Mouse (Mus musculus) neural tube, embryonic 11.5 days (tissue): ENCODE measurements at regions not wholly inside any gene's neighbourhood (a gene's known extent, or its start where the extent isn't known, plus 50 kb on each side); places are given as distances from the start of the nearest gene placed in this dataset.
A peak's percentile ranks its signal among the peaks of the same experiment; 100 is the strongest.

Experiments used
- ATAC-seq: fragments of 200-750 bp; cut with Nextera tagmentation; 2 replicates; pipeline ENCODE4 v1.8.0; 2017; ENCODE audit warnings: moderate number of reproducible peaks, mild to moderate bottlenecking, moderate TSS enrichment, moderate library complexity; ENCODE audit not compliant: insufficient read depth, low FRiP score, low TSS enrichment
- DNase-seq: peaks from one replicate; pipeline ENCODE4 v3.0.0-alpha.2; 2015; ENCODE audit warnings: low spot score
- H3K27ac ChIP-seq: fragments of 300-500 bp; sonication (generic); 2 replicates; pipeline ENCODE4 v1.5.1; 2014; ENCODE audit warnings: low read depth, mild to moderate bottlenecking, low read length
- H3K27me3 ChIP-seq: fragments of 300-500 bp; sonication (generic); 2 replicates; pipeline ENCODE4 v1.6.1; 2014; ENCODE audit warnings: mild to moderate bottlenecking, low read length, mixed read lengths; ENCODE audit not compliant: control insufficient read depth, insufficient read depth
- H3K36me3 ChIP-seq: fragments of 300-500 bp; sonication (generic); 2 replicates; pipeline ENCODE4 v1.6.1; 2014; ENCODE audit warnings: mild to moderate bottlenecking, low read length, moderate library complexity, mixed read lengths; ENCODE audit not compliant: control insufficient read depth, insufficient read depth
- H3K4me1 ChIP-seq: fragments of 300-500 bp; sonication (generic); 2 replicates; pipeline ENCODE4 v1.6.1; 2014; ENCODE audit warnings: low read length, mixed read lengths; ENCODE audit not compliant: control insufficient read depth, insufficient read depth
- H3K4me2 ChIP-seq: fragments of 300-500 bp; sonication (generic); 2 replicates; pipeline ENCODE4 v1.6.1; 2014; ENCODE audit warnings: low read depth, mild to moderate bottlenecking, moderate library complexity
- H3K4me3 ChIP-seq: fragments of 300-500 bp; sonication (generic); 2 replicates; pipeline ENCODE4 v1.5.1; 2014; ENCODE audit warnings: low read depth, low read length
- H3K9ac ChIP-seq: fragments of 300-500 bp; sonication (generic); 2 replicates; pipeline ENCODE4 v1.6.1; 2014; ENCODE audit warnings: mild to moderate bottlenecking, low read length
- H3K9me3 ChIP-seq: fragments of 300-500 bp; sonication (generic); 2 replicates; pipeline ENCODE4 v1.6.1; 2016; ENCODE audit warnings: low read length; ENCODE audit not compliant: control insufficient read depth
- WGBS: fragments of 180-500 bp; shearing (Covaris S2); extraction: QIAGEN DNeasy Blood & Tissue Kit; methylation state at CpG from one replicate; pipeline ENCODE4 v1.1.7; 2014; 5-methylcytosine and 5-hydroxymethylcytosine counted together

- ATAC-seq, result 0 out of 2 replicates have a peak, but pooled peaks have one; percentile 41
- DNase-seq, result peak; percentile 35
- Histone ChIP-seq H3K4me1 (no peaks in the 10 kb centered on the region), H3K9ac (no peak overlapping the region), H3K4me2 (no peak overlapping the region), H3K27me3 (peaks cover 13% of the 10 kb centered on the region; the same call in 1 of the 2 replicates), H3K9me3 (no peaks in the 10 kb centered on the region), H3K36me3 (no peaks in the 10 kb centered on the region), H3K27ac (no peak overlapping the region), H3K4me3 (no peak overlapping the region)
- 1% methylated on average over 6 of the region's 6 CpGs for WGBS
Measured at GRCm38 (mm10) chr2:159069180-159069579, 274.6 kb downstream of the Dhx35 start.

DNA sequence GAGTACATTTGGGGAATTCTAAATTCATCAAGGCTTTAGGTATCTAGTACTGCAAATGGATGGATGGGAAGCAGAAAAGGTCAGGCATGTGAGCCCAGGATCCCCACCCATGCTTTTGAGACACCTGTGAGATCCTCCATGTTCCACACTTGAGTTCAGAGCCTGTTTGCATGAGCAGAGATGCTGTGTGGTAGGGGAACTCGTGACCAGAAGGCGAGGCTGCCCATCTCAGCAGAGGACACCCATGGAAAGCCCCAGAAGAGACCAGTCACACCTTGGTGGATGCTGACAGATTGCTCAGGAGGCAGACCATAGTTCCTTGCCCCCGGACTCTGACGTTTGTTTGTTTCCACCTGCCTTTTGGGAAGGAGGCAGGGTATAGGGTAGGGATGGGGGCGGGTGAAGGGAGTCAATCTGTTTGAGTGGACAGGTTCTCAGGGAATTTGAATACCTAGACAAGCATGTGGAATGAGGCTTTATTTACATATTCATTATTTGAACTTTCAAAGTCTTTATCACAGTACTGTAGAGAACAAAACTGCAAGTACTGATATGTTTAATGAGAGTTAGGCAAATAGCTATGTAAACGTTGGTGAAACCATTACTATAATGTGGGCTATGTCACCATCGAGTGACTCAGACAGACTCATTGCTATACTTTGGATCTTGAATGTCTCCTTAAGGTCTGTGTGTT lies 278.5 kb downstream of the Dhx35 start:
- peaks cover 8% of the 10 kb centered on the region; the same call in 1 of the 2 replicates for H3K27me3 ChIP-seq
- no peak overlapping the region for H3K4me2 ChIP-seq
- ATAC-seq (no peak), DNase-seq (no peak)
- no peaks in the 10 kb centered on the region for H3K4me1 ChIP-seq
- 84% methylated on average over 7 of the region's 7 CpGs for WGBS
- no peak overlapping the region for H3K9ac ChIP-seq
- no peaks in the 10 kb centered on the region for H3K36me3 ChIP-seq
- no peak overlapping the region for H3K4me3 ChIP-seq
- no peaks in the 10 kb centered on the region for H3K9me3 ChIP-seq
- no peak overlapping the region for H3K27ac ChIP-seq

DNA sequence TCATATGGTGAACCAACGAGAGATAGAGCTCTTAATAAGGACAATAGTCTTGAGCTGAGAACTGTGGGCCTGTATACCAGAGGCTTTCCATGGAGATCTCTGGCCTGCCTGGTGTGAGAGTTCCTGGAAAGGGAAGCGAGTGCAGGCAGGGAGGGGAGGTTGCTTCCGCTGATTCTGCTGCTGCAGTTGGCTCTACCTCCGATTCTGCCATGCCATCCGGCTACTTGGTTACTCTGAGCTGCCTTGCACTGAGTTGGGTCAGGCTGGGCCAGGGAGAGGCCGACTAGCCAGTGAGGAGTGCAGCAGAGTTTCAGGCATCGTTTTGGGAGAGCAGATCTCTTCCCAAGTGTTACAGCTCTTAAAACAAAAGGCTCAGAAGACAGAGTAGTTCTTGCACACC lies 285.2 kb downstream of the Dhx35 start:
- Histone ChIP-seq H3K27me3 (no peaks in the 10 kb centered on the region), H3K27ac (no peak overlapping the region), H3K9me3 (no peaks in the 10 kb centered on the region), H3K36me3 (no peaks in the 10 kb centered on the region), H3K4me3 (no peak overlapping the region), H3K9ac (no peak overlapping the region), H3K4me1 (no peaks in the 10 kb centered on the region), H3K4me2 (no peak overlapping the region)
- DNase-seq (no peak), ATAC-seq (no peak)
- 76% methylated on average over 7 of the region's 7 CpGs for WGBS

DNA sequence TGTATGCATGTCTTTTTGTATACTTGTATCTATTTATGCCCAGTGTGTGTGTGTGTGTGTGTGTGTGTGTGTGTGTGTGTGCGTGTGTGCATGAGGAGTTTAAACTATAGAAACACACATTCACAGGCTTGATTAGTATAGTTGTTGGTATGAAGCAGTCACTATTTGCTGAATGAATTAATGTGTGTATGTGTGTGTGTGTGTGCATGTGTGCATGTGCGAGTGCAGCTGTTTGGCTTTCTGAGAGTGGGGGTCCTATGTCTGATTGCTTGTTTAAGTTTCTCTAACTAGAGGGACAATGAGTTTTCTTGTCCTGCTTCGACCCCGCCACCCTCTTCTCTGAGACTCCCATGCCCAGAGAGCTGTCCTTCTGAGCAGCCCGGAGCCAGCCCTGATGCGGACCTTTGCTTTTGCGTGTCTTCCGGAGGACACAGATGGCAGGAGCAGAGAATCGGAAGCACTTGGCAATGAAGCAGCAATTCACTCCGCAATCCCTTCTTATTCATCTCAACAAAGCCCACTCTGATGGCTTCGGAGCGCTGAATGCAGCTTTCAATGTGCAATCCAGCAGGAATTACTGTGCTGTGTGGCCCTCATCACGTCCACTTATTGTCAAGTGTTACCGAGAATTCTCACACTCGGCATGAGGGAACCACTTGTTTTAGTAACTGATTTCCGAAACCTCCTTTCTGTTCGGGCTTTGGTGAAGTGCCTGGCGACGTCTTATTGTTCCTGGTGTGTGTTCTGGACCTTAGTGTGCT lies 286.4 kb downstream of the Dhx35 start:
- Histone ChIP-seq H3K36me3 (no peaks in the 10 kb centered on the region), H3K9ac (no peak overlapping the region), H3K4me2 (no peak overlapping the region), H3K27me3 (no peaks in the 10 kb centered on the region), H3K4me3 (no peak overlapping the region), H3K9me3 (no peaks in the 10 kb centered on the region), H3K4me1 (no peaks in the 10 kb centered on the region), H3K27ac (no peak overlapping the region)
- ATAC-seq (no peak), DNase-seq (no peak)
- WGBS, result 74% methylated on average over 19 of the region's 19 CpGs

DNA sequence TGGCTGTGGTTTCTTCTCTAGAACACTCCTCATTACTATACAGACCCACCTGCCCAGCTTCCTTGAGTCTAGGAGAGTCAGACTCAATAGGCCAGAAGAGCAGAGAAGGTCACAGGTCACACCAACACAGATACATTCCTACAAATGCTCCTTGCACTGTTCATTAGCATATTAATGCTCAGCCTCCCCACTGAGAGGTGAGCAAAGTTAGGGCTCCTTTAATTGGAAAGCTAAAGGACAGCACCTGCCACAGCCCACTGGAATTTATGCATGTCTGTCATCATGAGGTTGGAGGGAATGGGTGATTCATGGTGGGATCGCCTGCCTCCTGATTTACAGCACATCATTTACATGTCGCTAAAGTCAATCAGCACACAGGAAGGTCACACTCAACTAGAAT lies 292.2 kb downstream of the Dhx35 start:
- Histone ChIP-seq H3K9me3 (no peaks in the 10 kb centered on the region), H3K4me1 (no peaks in the 10 kb centered on the region), H3K27me3 (no peaks in the 10 kb centered on the region), H3K9ac (no peak overlapping the region), H3K4me3 (no peak overlapping the region), H3K36me3 (no peaks in the 10 kb centered on the region), H3K4me2 (no peak overlapping the region), H3K27ac (no peak overlapping the region)
- ATAC-seq (no peak), DNase-seq (no peak)
- 62% methylated on average over 2 of the region's 2 CpGs for WGBS

GRCm38 (mm10) chr2:159088196-159088595 lies 293.6 kb downstream of the Dhx35 start:
- DNase-seq, result no peak
- Histone ChIP-seq H3K4me2 (no peak overlapping the region), H3K27ac (no peak overlapping the region), H3K9me3 (no peaks in the 10 kb centered on the region), H3K36me3 (no peaks in the 10 kb centered on the region), H3K9ac (no peak overlapping the region), H3K27me3 (no peaks in the 10 kb centered on the region), H3K4me1 (no peaks in the 10 kb centered on the region), H3K4me3 (no peak overlapping the region)
- 89% methylated on average over 4 of the region's 4 CpGs for WGBS
- no peak for ATAC-seq

DNA sequence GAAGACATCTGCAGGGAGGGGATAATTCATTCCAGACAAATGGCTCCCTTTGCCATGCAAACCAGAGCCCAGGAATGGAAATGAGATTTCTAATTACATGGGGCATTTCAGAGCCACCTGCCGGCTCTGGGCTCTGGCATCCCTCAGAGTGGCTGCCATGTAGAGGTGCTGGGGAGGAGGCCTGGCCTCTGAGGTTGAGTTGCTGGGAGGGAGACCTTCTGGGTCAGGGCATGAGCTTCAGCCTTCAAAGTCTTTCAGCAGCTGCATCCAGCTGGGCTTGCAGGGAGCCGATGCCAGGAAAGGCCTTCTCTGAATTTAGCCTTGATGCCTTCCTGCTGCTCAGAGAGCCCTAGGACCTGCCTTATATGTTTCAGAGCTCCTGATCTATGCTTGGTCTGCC lies 302.1 kb downstream of the Dhx35 start:
- Histone ChIP-seq H3K4me1 (no peaks in the 10 kb centered on the region), H3K9me3 (no peaks in the 10 kb centered on the region), H3K9ac (no peak overlapping the region), H3K27me3 (no peaks in the 10 kb centered on the region), H3K36me3 (no peaks in the 10 kb centered on the region), H3K27ac (no peak overlapping the region), H3K4me3 (no peak overlapping the region), H3K4me2 (no peak overlapping the region)
- ATAC-seq (no peak), DNase-seq (no peak)
- WGBS, result 22% methylated on average over 2 of the region's 2 CpGs

GRCm38 (mm10) chr2:159134042-159134441 lies 339.4 kb downstream of the Dhx35 start:
- H3K9ac ChIP-seq, result no peak overlapping the region
- H3K36me3 ChIP-seq, result no peaks in the 10 kb centered on the region
- no peaks in the 10 kb centered on the region for H3K9me3 ChIP-seq
- DNase-seq (no peak), ATAC-seq (no peak)
- 67% methylated on average over 6 of the region's 6 CpGs for WGBS
- H3K4me3 ChIP-seq, result no peak overlapping the region
- no peaks in the 10 kb centered on the region for H3K27me3 ChIP-seq
- H3K4me2 ChIP-seq, result no peak overlapping the region
- H3K4me1 ChIP-seq, result no peaks in the 10 kb centered on the region
- no peak overlapping the region for H3K27ac ChIP-seq

DNA sequence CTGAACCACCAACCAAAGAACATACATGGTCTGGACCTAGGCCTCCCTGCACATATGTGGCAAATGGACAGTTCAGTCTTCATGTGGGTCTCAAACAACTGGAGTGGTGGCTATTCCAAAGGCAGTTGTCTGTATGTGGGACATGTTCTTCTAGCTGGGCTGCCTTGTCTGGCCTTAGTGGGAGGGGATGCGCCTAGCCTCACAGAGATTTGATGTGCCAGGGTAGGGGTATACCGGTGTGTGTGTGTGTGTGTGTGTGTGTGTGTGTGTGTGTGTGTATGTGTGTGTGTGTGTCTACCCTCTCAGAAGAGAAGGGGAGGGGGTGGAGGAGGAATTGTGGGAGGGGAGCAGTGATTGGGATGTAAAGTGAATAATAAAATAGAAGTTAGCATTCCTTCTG lies 344.0 kb downstream of the Dhx35 start:
- Histone ChIP-seq H3K27me3 (no peaks in the 10 kb centered on the region), H3K27ac (no peak overlapping the region), H3K4me2 (no peak overlapping the region), H3K4me3 (no peak overlapping the region), H3K9ac (no peak overlapping the region), H3K9me3 (no peaks in the 10 kb centered on the region), H3K4me1 (no peaks in the 10 kb centered on the region), H3K36me3 (no peaks in the 10 kb centered on the region)
- DNase-seq, result no peak
- WGBS, result 96% methylated on average over 2 of the region's 2 CpGs
- ATAC-seq, result no peak
